In the genomic region with DNA sequence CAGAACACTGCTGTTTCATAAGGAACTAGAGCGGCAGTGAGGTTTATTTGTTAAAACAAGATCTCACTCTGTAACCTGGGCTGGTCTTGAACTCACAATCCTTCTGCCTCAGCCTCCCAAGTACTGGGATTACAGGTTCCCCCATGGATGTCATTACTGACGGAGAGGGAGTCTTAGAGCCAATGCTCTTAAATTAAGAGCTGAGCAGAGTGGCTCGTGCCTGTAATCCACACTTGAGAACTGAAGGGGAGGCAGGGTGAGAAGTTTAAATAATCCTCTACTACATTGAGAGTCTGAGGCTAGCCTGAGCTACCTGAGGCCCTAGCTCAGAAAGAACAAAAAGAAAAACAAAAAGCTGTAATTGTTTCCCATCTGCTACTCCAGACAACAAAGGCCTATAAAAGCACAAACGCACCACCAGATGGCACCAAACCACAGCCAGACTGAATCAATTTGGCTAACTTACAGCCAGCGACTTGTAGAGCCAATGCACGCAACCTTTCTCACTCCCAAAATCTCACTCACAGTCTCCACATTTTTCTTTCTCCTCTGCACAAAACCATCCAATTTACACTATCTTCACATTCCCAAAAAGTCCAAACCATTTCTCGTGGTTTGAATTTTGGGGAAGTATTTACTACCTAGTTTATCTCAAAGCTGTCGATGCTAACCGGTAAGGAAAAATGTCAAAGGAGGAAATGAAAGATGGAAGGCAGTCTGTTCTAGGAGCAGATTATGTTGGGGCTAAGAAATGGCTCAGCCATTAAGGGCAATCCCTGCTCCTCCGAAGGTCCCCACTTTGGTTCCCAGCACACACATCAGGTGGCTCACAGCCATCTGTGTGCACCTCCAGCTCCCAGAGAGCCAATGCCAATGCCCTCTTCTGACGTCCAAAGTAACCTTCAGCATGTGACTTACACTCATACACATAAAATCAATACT, we compare ENCODE assay signal across 8 mouse cellular contexts. TPM values are rescaled to one million over a fixed set of nuclear protein-coding genes. Genes with fewer than 3 reads are reported as not detected.
DNase-seq lines count a peak whose midpoint lies in the region; ATAC-seq and TF ChIP-seq lines count a peak whose summit lies in the region.

No protein-coding gene starts in this region.

- no peak overlapping the region; the same call in 1 of the 2 replicates for H3K27ac ChIP-seq in forebrain, embryonic 14.5 days (ENCODE audit: low read depth, low read length)
- H3K27ac ChIP-seq in hindbrain, embryonic 10.5 days: peak overlapping the region; percentile 79

- H3K9ac ChIP-seq in forebrain, embryonic 14.5 days (ENCODE audit: low read length): no peak overlapping the region

- H3K27me3 ChIP-seq in G1E (ENCODE audit: insufficient read depth, low read length): no peaks in the 10 kb centered on the region
- H3K27me3 ChIP-seq in forebrain, embryonic 14.5 days (replicated peaks; ENCODE audit: control insufficient read depth, insufficient read depth, low read length): no peaks in the 10 kb centered on the region
- H3K27me3 ChIP-seq in hindbrain, embryonic 10.5 days (ENCODE audit: insufficient read depth, poor library complexity, severe bottlenecking): no peaks in the 10 kb centered on the region

- peaks cover 87% of the 10 kb centered on the region for H3K36me3 ChIP-seq in G1E (replicated peaks)
- H3K36me3 ChIP-seq in forebrain, embryonic 14.5 days (ENCODE audit: control insufficient read depth, insufficient read depth, low read length): peaks cover 6% of the 10 kb centered on the region
- H3K36me3 ChIP-seq in hindbrain, embryonic 10.5 days: peaks cover 23% of the 10 kb centered on the region

- TF ChIP-seq CTCF in G1E (IDR thresholded peaks at IDR 0.05; ENCODE audit: low read depth, low read length): peak; percentile 40; the same call in 1 of the 2 replicates

- H3K4me2 ChIP-seq in forebrain, embryonic 14.5 days (ENCODE audit: low read length): no peak overlapping the region

- peak; percentile 34 for DNase-seq in G1E (ENCODE audit: low spot score)
- DNase-seq in c-Kit-positive CD71-positive TER-119-positive erythroid progenitor cells, embryonic 14.5 days (ENCODE audit: low spot score): peak; percentile 65
- peak; percentile 94 for DNase-seq in forebrain, embryonic 14.5 days (ENCODE audit: low spot score)
- DNase-seq in hindbrain, embryonic 10.5 days (ENCODE audit: low spot score): peak; percentile 79
- peak; percentile 88 to 90 for DNase-seq in layer of hippocampus, postnatal 10 days (ENCODE audit: low spot score in 2 of 2)
- DNase-seq in lung, postnatal 36 days: peak; percentile 94
- DNase-seq in right cerebral cortex, adult 18-20 months: peak; percentile 79
- peak; percentile 49 for DNase-seq in urinary bladder, postnatal 10 days (ENCODE audit: low spot score)

- H3K9me3 ChIP-seq in G1E (replicated peaks): no peaks in the 10 kb centered on the region
- H3K9me3 ChIP-seq in forebrain, embryonic 14.5 days (replicated peaks; ENCODE audit: control insufficient read depth, low read length): no peaks in the 10 kb centered on the region
- no peaks in the 10 kb centered on the region for H3K9me3 ChIP-seq in hindbrain, embryonic 10.5 days

- H3K4me1 ChIP-seq in G1E (ENCODE audit: insufficient read depth, low read depth, low read length): peaks cover 7% of the 10 kb centered on the region
- H3K4me1 ChIP-seq in forebrain, embryonic 14.5 days (ENCODE audit: control insufficient read depth, insufficient read depth, low read length): no peaks in the 10 kb centered on the region; the same call in 1 of the 2 replicates
- H3K4me1 ChIP-seq in hindbrain, embryonic 10.5 days (replicated peaks): no peaks in the 10 kb centered on the region

- ATAC-seq in G1E (ENCODE audit: extremely low read depth, insufficient number of reproducible peaks, low FRiP score, poor library complexity, severe bottlenecking): 0 out of 2 replicates have a peak, but pooled peaks have one; percentile 41
- ATAC-seq in forebrain, embryonic 14.5 days: peak; percentile 84

- 50% methylated on average over 11 of the region's 11 CpGs for WGBS in forebrain, embryonic 14.5 days
- 57% methylated on average over 11 of the region's 11 CpGs for WGBS in hindbrain, embryonic 10.5 days

- H3K4me3 ChIP-seq in G1E (ENCODE audit: low read depth, low read length): no peak overlapping the region
- H3K4me3 ChIP-seq in forebrain, embryonic 14.5 days (ENCODE audit: low read depth, low read length): no peak overlapping the region
- H3K4me3 ChIP-seq in hindbrain, embryonic 10.5 days: no peak overlapping the region

RNA-seq across cellular contexts. Expression of gene Elf2, which starts 51.3 kb away (rescaled TPM):
- total RNA-seq in G1E (2014; fragmentation: Nextera tagmentation): 67.8 and 73.6 TPM in 2 replicates
- 98.1 and 111 TPM in 2 replicates for total RNA-seq in G1E (2017)
- polyA plus RNA-seq in G1E (2012): 38.1 and 52.6 TPM in 2 replicates
- 37.2 and 49.9 TPM in 2 replicates for polyA plus RNA-seq in forebrain, embryonic 14.5 days (2014; fragmentation: Nextera tagmentation; extraction: Ambion mirVana)
- 35.4 and 40.5 TPM in 2 replicates for polyA plus RNA-seq in hindbrain, embryonic 10.5 days (2016; fragmentation: Nextera tagmentation; extraction: Ambion mirVana)
- 10 to 100 TPM; 37.4 to 40.1 TPM for total RNA-seq in layer of hippocampus, postnatal 10 days (2021)

Comparison
In these comparisons a context has a peak if more than half of its experiments do, and no peak if none do; other contexts are left out.
1. DNase-seq: peak in every context shown above with its lines; median percentile 94 in forebrain, embryonic 14.5 days; 94 in lung, postnatal 36 days; 89 in layer of hippocampus, postnatal 10 days; 79 in hindbrain, embryonic 10.5 days; 79 in right cerebral cortex, adult 18-20 months; 65 in c-Kit-positive CD71-positive TER-119-positive erythroid progenitor cells, embryonic 14.5 days; 49 in urinary bladder, postnatal 10 days; 34 in G1E.